Mouse (Mus musculus) left cerebral cortex, postnatal 36 days (tissue): ENCODE results near the gene Hist1h4j. TPM values are rescaled to one million over a fixed set of nuclear protein-coding genes. Genes with fewer than 3 reads are reported as not detected.
A peak's percentile ranks its signal among the peaks of the same experiment; 100 is the strongest.
"Not testable (repeated sequence)": the region's sequence is repeated elsewhere in the genome, so short reads cannot be mapped to it uniquely, and the experiment has no call there.

Source experiments
- DNase-seq, 2 experiments: peaks; one replicate each; pipeline ENCODE4 v3.0.0; 2021 to 2022; ENCODE audit warnings: low spot score in 2 of 2, mixed read lengths in 1 of 2
- intact Hi-C: fragments of 180-260 bp; cut with DNase I; formaldehyde crosslinking; loops from one replicate; pipeline ENCODE4 v1.15.1; 2025
- total RNA-seq, 2 experiments: library from RNA; stranded (reverse); gene quantifications; 2 replicates each; pipeline ENCODE4 v1.2.3; 2021

Gene Hist1h4j
- total RNA-seq, result 10 to 100 TPM; 16.7 to 20.3 TPM

- DNase-seq, result peak; percentile 75 to 78
- intact Hi-C loops, result loop anchor here (1.0 kb wide), 1 partner anchor 16 kb away; no protein-coding TSS in a partner anchor
These were observed at the start of gene Hist1h4j for GRCm38 (mm10) chr13:21734906-21735767. Gene Hist1h4j (plus strand): TSS chr13:21735064.

- no peak for DNase-seq
- intact Hi-C loops, result no loop called here
These were observed 37.1 kb upstream of the Hist1h4j start, which contains the start of gene Olfr1359 for GRCm38 (mm10) chr13:21697811-21698210. Gene Olfr1359 (plus strand): TSS chr13:21698111.

- no peak for DNase-seq
- intact Hi-C loops, result no loop called here
These were observed 28.2 kb upstream of the Hist1h4j start for GRCm38 (mm10) chr13:21706669-21707068.

GRCm38 (mm10) chr13:21710031-21710711, 24.7 kb upstream of the Hist1h4j start:
- DNase-seq, result peak; percentile 86 to 88
- intact Hi-C loops, result loop anchor here (2.0 to 10.0 kb wide), 4 partner anchors 317 to 1825 kb away; partner anchors contain the start of genes Hist1h2af, Hist1h3g and Hist1h4h

GRCm38 (mm10) chr13:21710821-21711525, 23.9 kb upstream of the Hist1h4j start:
- DNase-seq, result peak; percentile 71 to 82
- intact Hi-C loops, result loop anchor here (2.0 to 10.0 kb wide), 4 partner anchors 316 to 1824 kb away; partner anchors contain the start of genes Hist1h2af, Hist1h3g and Hist1h4h

GRCm38 (mm10) chr13:21711698-21712097, 23.2 kb upstream of the Hist1h4j start:
- intact Hi-C loops, result loop anchor here (2.0 to 10.0 kb wide), 4 partner anchors 315 to 1823 kb away; partner anchors contain the start of genes Hist1h2af, Hist1h3g and Hist1h4h
- no peak for DNase-seq

GRCm38 (mm10) chr13:21714725-21715124, 20.1 kb upstream of the Hist1h4j start:
- peak; percentile 44 to 59 for DNase-seq
- intact Hi-C loops, result loop anchor here (2.0 to 10.0 kb wide), 6 partner anchors 18 to 1820 kb away; partner anchors contain the start of genes Hist1h2af, Hist1h2ag, Hist1h2ak and Hist1h2bj

GRCm38 (mm10) chr13:21715131-21715863, 19.6 kb upstream of the Hist1h4j start:
- DNase-seq, result peak in 1 of 2 experiments; percentile 12
- intact Hi-C loops, result loop anchor here (2.0 to 10.0 kb wide), 6 partner anchors 18 to 1820 kb away; partner anchors contain the start of genes Hist1h2af, Hist1h2ag, Hist1h2ak and Hist1h2bj

GRCm38 (mm10) chr13:21715864-21716539, 18.9 kb upstream of the Hist1h4j start, which contains the start of the genes Hist1h2bl and Hist1h2ai:
Gene Hist1h2bl (minus strand): TSS chr13:21716143.
Gene Hist1h2ai (plus strand): TSS chr13:21716422.
- peak; percentile 83 to 86 for DNase-seq
- intact Hi-C loops, result loop anchor here (2.0 to 10.0 kb wide), 6 partner anchors 17 to 1819 kb away; partner anchors contain the start of genes Hist1h2af, Hist1h2ag, Hist1h2ak and Hist1h2bj

GRCm38 (mm10) chr13:21716540-21717391, 18.1 kb upstream of the Hist1h4j start:
- intact Hi-C loops, result loop anchor here (5.0 to 10.0 kb wide), 5 partner anchors 36 to 1818 kb away; partner anchors contain the start of genes Hist1h2af, Hist1h2ag, Hist1h2ak and Hist1h2bj
- DNase-seq, result peak in 1 of 2 experiments; percentile 29

- DNase-seq, result peak; percentile 90
- intact Hi-C loops, result loop anchor here (5.0 to 10.0 kb wide), 5 partner anchors 35 to 1817 kb away; partner anchors contain the start of genes Hist1h2af, Hist1h2ag, Hist1h2ak and Hist1h2bj
These were observed 17.2 kb upstream of the Hist1h4j start, which contains the start of gene Hist1h3h for GRCm38 (mm10) chr13:21717397-21718357. Gene Hist1h3h (plus strand): TSS chr13:21717659.

- intact Hi-C loops, result loop anchor here (5.0 to 10.0 kb wide), 5 partner anchors 34 to 1816 kb away; partner anchors contain the start of genes Hist1h2af, Hist1h2ag, Hist1h2ak and Hist1h2bj
- no peak for DNase-seq
These were observed 16.3 kb upstream of the Hist1h4j start for GRCm38 (mm10) chr13:21718381-21719080.

GRCm38 (mm10) chr13:21721107-21721756, 13.6 kb upstream of the Hist1h4j start:
- not testable (repeated sequence) for DNase-seq
- intact Hi-C loops, result loop anchor here (10.0 kb wide), 1 partner anchor 1964 kb away; the partner anchor contains the start of genes Hist1h2ac and Hist1h2bc
